Mouse (Mus musculus): Measurements from ENCODE around the gene Acot8.
"Not testable (repeated sequence)": the region's sequence is repeated elsewhere in the genome, so short reads cannot be mapped to it uniquely, and the experiment has no call there.

Gene Acot8

GRCm38 (mm10) chr2:164813557-164813956, 8.9 kb upstream of the Acot8 start:
- no peak for DNase-seq (ENCODE audit: low spot score)

- no peak for DNase-seq (ENCODE audit: low spot score)
Measured at GRCm38 (mm10) chr2:164806614-164807013, 1.9 kb upstream of the Acot8 start.

GRCm38 (mm10) chr2:164805332-164805718, 643 bp upstream of the Acot8 start:
- no peak for DNase-seq (ENCODE audit: low spot score)

GRCm38 (mm10) chr2:164803921-164804313, 765 bp downstream of the Acot8 start:
- no peak for DNase-seq (ENCODE audit: low spot score)

- no peak for DNase-seq (ENCODE audit: low spot score)
Measured at GRCm38 (mm10) chr2:164803201-164803920, 1.3 kb downstream of the Acot8 start.

- DNase-seq (ENCODE audit: low spot score): no peak
Measured at GRCm38 (mm10) chr2:164800252-164801004, 4.3 kb downstream of the Acot8 start.

- DNase-seq (ENCODE audit: low spot score): not testable (repeated sequence)
Measured at GRCm38 (mm10) chr2:164798554-164798953, 6.1 kb downstream of the Acot8 start.

GRCm38 (mm10) chr2:164795868-164796267, 8.8 kb downstream of the Acot8 start:
- no peak for DNase-seq (ENCODE audit: low spot score)

GRCm38 (mm10) chr2:164794293-164794692, 10.4 kb downstream of the Acot8 start:
- DNase-seq (ENCODE audit: low spot score): peak; percentile 92

GRCm38 (mm10) chr2:164793772-164794171, 10.9 kb downstream of the Acot8 start:
- DNase-seq (ENCODE audit: low spot score): no peak

GRCm38 (mm10) chr2:164793236-164793635, 11.4 kb downstream of the Acot8 start:
- peak; percentile 64 for DNase-seq (ENCODE audit: low spot score)

- DNase-seq (ENCODE audit: low spot score): no peak
Measured at GRCm38 (mm10) chr2:164792400-164793190, 12.1 kb downstream of the Acot8 start.

- no peak for DNase-seq (ENCODE audit: low spot score)
Measured at GRCm38 (mm10) chr2:164791841-164792261, 12.8 kb downstream of the Acot8 start.

GRCm38 (mm10) chr2:164790451-164790850, 14.2 kb downstream of the Acot8 start:
- no peak for DNase-seq (ENCODE audit: low spot score)

GRCm38 (mm10) chr2:164788411-164788810, 16.3 kb downstream of the Acot8 start:
- no peak for DNase-seq (ENCODE audit: low spot score)

- no peak for DNase-seq (ENCODE audit: low spot score)
Measured at GRCm38 (mm10) chr2:164787779-164788178, 16.9 kb downstream of the Acot8 start.

GRCm38 (mm10) chr2:164787032-164787431, 17.6 kb downstream of the Acot8 start:
- DNase-seq (ENCODE audit: low spot score): no peak

GRCm38 (mm10) chr2:164786388-164786885, 18.2 kb downstream of the Acot8 start:
- no peak for DNase-seq (ENCODE audit: low spot score)

GRCm38 (mm10) chr2:164785481-164786387, 18.9 kb downstream of the Acot8 start, which contains the start of gene Snx21:
Gene Snx21, plus strand, starts transcription at chr2:164785823.
- DNase-seq (ENCODE audit: low spot score): peak; percentile 86

GRCm38 (mm10) chr2:164784869-164785420, 19.7 kb downstream of the Acot8 start:
- no peak for DNase-seq (ENCODE audit: low spot score)
